Mouse (Mus musculus) cerebellum, postnatal 10 days (tissue): ENCODE results near the gene Cux1.

Experiments used
- DNase-seq, 2 experiments: peaks; one replicate each; pipeline ENCODE4 v3.0.0; 2021; ENCODE audit warnings: mixed read lengths in 2 of 2

The Cux1 gene

DNA sequence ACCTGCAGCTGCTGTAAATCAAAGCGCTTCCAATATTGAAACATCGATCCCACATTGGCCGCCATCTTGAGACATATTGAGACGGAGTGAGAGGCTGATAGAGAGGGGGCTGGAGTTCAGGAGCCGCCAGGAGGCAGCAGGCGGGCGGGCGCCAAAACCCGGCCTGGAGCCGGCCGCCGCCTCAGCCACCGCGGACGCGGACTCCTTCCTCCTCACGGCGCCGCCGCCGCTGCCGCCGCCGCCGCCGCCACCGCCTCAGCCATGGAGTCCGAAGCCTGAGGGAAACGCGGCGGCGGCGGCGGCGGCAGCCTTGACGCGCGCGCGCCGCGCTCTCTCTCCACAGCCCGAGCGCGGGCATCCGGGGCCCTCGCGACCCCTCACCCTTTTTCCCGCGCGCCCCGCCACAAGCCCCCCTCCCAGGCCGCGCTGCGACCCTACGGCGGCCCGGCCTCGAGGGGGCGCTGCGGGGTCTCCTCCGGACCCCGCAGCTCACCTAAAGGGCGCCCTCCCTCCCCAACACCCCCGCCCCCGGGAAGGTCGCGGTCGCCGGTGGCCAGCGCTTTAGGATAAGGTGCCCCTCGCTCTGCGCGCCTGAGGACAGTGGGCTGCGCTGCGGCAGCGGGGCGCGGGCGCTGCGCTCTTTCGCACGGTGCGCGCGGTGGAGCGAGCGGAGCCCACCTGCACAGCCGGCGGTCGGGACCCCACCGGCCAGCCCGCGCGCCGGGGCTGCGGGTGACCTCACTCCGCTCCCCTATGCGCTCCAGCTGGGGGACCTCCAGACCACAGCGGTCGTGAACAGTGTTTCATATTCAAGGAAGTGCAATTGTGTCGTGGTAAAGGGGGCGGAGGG is at the start of gene Cux1:
Cux1 (minus strand) TSS at position 315 of the 850 bp plus-strand sequence.
- DNase-seq = peak; percentile 91 to 94

GRCm38 (mm10) chr5:136612391-136612790 is 45.1 kb upstream of the Cux1 start:
- no peak for DNase-seq

DNA sequence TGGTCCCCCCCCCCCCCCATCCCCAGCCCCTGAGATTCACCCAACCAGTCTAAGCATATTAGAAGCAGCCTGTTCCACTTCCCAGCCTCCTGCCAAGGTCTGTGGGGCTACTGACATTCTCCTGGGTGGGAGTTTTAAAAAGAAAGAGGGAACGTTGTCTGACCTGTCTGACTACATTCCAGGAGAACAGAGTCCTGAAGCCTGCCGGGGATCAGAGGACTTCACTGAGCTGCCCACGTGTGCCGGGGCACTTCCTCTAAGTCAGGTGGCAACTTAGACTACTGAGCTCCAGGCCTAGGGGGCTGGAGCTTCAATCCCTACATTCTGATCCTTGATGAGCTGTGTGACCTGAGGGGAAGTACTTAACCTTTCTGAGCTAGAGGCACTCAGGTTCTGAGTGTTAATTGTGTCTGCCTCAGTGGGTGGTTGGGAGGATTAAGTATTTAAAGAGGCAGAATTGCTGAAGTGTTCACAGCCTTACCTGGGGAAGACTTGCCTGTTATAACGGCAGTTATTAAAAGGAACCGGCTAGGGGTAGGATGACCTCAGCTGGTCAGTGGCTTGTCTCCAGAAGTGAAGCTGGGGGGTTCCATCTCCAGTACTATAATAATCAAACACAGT is 41.6 kb upstream of the Cux1 start:
- DNase-seq = no peak

DNA sequence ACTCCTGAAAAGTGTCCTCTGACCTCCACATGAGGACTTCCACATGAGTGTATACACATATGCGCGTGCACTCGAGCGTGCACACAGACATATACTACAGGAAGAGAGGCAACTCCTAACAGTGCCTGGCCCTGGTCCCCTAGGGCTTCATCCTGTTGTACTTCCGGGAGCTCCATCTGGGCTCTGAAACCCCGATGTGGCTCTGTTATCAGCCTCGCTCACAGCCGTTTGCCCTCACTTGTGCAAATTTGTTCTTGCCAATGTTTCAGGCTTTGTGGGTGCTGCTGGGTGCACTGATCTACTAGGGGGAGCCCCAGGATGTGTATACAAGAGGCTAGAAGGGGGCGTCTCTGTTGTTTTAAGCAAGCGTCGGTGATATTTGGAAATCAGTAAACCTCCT is 37.9 kb upstream of the Cux1 start:
- no peak for DNase-seq

GRCm38 (mm10) chr5:136603176-136603964 is 36.1 kb upstream of the Cux1 start:
- peak; percentile 54 to 59 for DNase-seq

GRCm38 (mm10) chr5:136600511-136600910 is 33.2 kb upstream of the Cux1 start:
- no peak for DNase-seq

DNA sequence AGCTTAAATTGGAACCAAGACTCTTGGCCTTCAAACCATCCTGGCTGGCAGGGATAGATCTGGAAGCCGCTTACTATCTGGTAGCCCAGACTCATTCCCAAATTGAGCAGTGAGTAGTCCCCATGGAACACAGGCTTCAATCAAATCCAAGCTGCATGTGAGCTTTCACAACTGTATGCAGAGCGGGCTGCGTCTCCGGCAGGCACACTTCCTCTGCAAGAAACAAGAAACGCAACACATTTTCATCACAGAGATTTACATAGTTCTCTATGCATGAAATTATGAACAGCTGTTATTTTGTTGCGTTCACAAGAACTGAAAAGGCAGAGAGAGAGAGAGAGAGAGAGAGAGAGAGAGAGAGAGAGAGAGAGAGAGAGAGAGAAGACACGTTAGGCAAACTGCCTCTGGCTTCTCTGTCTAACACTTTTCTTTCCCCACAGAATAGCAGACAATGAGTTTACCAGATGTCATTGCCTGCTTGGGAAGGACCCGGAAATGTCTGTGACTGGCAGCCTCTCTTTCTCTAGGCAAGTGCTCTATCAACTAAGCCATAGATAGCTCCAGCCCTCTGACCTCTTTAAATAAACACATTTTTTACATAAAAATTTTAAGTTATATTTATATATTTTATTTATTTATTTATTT is 27.7 kb upstream of the Cux1 start:
- DNase-seq = no peak

DNA sequence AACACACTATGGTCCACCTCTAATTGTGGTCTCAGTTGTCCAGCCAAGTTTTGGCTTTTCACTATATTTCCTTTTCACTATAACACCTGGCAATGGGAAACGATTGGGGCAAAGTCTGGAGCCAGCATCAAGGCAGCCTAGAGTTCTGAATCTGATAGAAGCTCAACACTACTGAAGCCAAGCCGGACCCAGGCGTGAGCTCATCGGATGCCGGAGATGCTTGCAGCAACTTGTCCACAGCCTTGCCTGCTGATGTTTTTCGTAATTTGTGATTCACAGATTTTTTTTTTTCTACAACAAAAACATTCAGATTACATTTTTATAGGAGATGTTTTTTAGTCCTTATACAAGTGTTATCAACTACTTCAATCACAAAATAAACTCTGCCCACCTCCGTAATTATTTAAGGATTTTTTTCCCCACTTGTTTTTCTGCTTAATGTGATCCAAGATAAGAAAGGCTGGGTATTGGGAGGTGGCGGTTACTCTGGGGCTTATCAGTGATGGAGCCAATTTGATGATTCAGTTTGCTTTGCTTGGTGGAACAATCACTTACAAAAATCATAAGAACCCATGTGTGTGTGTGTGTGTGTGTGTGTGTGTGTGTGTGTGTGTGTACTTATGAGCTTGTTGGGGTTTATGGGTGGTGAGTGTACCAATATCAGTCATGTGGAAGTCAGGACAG is 24.7 kb upstream of the Cux1 start:
- no peak for DNase-seq

GRCm38 (mm10) chr5:136589002-136589401 is 21.7 kb upstream of the Cux1 start:
- DNase-seq = no peak

DNA sequence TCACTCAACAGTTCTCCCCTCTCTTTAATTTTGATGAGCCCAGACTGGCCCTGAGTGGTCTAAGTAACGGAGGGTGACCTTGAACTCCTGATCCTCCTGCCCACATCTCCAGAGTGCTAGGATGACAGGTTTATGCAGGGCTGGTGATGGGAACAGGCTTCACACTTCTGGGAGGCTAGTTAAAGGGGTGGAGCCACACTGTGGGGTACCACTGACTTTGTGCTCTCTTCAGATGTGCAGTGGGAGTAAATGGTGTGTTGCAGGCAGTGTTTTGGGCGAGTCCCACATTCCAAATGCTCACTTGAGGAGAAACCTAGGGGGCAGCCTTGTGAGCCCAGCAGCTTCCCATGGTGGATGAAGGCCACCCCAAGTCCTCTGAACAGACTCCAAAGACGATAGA is 21.2 kb upstream of the Cux1 start:
- no peak for DNase-seq

GRCm38 (mm10) chr5:136584676-136585285 is 17.5 kb upstream of the Cux1 start:
- no peak for DNase-seq

- DNase-seq = no peak
Measured at GRCm38 (mm10) chr5:136583666-136584464, 16.6 kb upstream of the Cux1 start.

DNA sequence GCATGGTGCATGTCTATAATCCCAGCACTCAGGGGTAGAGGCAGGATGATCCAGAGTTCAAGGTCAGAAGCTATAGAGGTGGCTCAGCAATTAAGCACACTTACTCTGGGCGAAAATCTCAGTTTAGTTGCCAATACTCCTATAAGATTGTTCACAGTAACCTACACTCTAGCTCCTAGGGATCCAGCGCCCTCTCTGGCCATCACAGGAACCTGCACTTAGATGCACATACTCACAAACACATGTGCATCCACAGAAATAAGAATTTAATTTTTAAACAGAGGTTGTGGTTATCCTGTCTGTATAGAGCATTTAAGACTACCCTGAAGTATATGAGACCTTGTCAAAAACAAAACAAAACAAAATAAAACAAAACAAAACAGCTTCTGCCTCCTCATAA is 16.0 kb upstream of the Cux1 start:
- no peak for DNase-seq

DNA sequence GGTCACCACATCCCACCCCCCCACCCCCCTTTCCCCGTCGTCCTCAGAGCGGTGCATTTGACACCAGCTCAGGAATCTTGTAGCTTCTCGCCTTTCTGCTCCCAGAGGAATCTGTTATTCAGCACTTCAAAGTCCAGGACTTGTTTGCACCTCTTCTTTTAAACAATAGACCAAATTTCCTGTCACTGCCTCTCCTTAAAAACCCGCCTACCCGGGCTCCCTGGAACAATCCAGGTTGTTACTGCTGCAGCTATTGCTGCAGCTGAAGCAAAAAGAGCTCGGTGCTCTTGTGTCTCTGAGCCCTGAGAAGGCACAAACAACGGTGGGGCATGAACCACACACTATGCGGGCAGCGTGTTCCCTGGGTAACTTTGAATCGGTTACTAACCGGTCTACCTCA is 14.9 kb upstream of the Cux1 start:
- DNase-seq = no peak

DNA sequence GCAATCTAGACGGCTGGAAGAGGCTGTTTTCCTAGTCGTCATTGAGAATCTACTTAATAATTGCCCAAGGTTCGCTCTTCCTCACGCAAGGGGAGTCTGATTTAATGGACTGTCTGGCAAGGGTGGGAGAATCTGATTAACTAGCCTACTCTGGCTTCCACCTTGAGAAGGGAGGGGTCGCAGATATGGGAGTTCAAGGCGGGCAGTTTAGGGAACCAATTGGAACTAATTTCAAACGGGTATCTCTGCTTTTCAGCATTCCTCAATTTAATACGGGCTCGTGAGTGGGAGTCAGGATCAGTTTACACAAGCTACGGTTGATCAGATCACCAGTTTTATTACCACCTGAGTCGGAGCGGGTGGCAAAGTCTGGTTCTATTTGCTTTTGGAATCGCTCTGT is 14.3 kb upstream of the Cux1 start:
- DNase-seq = no peak

- peak; percentile 78 to 86 for DNase-seq
Measured at GRCm38 (mm10) chr5:136581166-136581565, 13.9 kb upstream of the Cux1 start.

GRCm38 (mm10) chr5:136578201-136578600 is 10.9 kb upstream of the Cux1 start:
- no peak for DNase-seq

DNA sequence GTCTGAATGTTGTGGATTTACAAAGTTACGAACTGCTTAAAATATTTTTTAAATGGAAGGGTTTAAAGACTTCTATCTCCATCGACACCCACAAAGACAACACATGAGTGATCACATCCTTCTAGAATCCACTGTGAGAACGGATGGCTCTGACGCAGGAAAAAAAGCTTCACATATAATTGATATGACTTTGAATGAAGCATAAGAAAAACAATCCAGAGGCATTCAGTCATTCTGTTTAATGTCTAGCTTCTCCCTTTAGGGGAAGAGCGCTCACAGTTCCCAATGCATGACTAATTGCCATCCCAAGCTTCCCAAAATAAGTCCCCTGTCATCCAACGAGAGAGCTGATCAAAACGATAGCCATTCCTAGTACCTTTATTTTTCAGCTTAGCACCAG is 2.9 kb upstream of the Cux1 start:
- no peak for DNase-seq

DNA sequence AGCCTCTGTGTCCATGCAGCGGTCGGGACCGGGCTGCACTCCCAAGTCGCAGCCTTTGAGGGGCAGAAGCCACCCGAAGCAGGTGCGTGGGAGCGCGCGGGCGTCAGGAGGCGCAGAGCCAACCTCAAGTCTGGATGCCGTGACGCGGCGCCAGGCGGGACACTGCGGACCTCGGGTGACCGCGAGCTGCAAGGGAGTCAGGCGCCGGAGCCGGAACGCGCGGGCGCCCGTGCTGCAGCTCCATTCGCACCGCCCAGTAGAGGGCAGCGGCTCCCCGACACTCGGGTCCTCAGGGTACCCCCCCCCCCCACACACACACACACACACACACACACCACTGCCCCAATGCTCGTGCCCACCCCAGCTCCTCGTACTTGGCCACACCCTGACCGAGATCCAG is 1.5 kb upstream of the Cux1 start:
- DNase-seq = peak; percentile 91

DNA sequence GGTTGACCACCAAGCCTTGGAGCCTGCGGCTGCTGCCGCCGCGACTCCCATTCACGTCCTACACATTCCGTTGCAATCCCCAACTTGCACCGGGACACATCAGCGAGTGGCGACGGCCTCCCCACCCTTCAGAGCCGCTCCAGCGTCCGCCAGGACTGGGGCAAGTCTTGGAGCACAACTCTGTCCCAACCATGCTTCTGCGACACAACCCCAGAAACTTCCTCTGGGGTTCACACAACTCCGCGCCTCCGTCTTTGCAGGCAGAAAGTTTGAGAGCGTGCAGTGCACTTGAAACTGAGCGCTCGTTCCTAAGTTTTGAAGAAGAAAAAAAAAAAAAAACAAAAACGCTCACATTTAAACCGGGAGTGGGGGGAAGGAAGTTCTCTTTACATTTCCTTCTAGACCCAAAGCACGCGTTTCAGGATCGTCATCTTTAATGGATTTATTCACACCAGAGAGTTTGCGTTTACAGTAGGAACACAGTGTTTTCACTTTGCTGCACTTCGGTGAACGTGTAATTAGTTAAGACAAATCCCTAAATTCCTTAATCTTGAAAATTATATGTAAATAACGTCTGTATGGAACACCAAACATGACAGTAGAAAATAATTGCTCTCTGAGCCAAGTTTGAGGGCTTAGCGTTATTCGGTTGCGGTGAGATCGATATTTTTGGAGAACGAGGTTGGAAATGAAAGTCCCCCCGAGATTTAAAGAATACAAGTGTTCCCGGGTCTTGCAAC is 906 bp upstream of the Cux1 start:
- no peak for DNase-seq

DNA sequence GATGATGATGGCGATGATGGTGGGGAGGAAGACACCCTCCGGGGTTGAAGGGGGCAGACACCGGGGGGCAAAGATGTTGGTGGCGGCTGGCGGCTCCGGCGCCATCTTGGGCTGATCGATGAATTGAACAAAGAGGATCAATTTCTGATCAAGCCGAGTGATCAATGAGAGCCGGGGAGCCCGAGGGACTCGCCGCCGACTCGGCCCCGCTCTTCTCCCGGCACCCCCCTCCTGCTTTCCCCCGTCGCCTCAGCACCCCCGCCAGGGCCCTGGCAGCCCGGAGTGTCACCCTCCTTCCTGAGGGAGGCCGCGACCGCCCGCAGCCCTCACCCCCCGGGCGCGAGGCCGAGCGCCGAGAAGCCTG is 496 bp downstream of the Cux1 start:
- peak in 1 of 2 experiments; percentile 70 for DNase-seq
